Mouse (Mus musculus) central nervous system, embryonic 11.5 days (tissue): ENCODE measurements around the gene Vmn1r94. TPM values are rescaled to one million over a fixed set of nuclear protein-coding genes. Genes with fewer than 3 reads are reported as not detected.

ENCODE experiments used
- polyA plus RNA-seq: library from polyadenylated mRNA; depleted of rRNA; stranded (reverse); fragments of >200 nt; gene quantifications from 2 replicates; pipeline ENCODE4 v1.2.3, GENCODE M21; 2012; rRNA removed

Vmn1r94 gene
- polyA plus RNA-seq = not detected in 2 replicates

GRCm38 (mm10) chr7:20168277-20168676 lies at the start of gene Vmn1r94:
Gene Vmn1r94, minus strand, starts transcription at chr7:20168377.

GRCm38 (mm10) chr7:20205507-20205906 lies 37.3 kb upstream of the Vmn1r94 start, which contains the start of gene Gm6164:
Gene Gm6164, minus strand, starts transcription at chr7:20205607.

GRCm38 (mm10) chr7:20193410-20193809 lies 25.2 kb upstream of the Vmn1r94 start, which contains the start of gene Vmn1r95:
Gene Vmn1r95, plus strand, starts transcription at chr7:20193710.

GRCm38 (mm10) chr7:20138988-20139387 lies 29.2 kb downstream of the Vmn1r94 start, which contains the start of gene Vmn1r93:
Gene Vmn1r93, minus strand, starts transcription at chr7:20139088.

GRCm38 (mm10) chr7:20122479-20122878 lies 45.7 kb downstream of the Vmn1r94 start, which contains the start of gene Gm16442:
Gene Gm16442, minus strand, starts transcription at chr7:20122579.

Other genes with a start within 250 kb of the Vmn1r94 start
- gene Pvr, start 247.2 kb downstream of the Vmn1r94 start, polyA plus RNA-seq = 3.6 and 8.4 TPM in 2 replicates
- gene Igsf23, start 217.6 kb downstream of the Vmn1r94 start, polyA plus RNA-seq = 0.06 and 0.12 TPM in 2 replicates
- gene Ceacam20, start 203.0 kb downstream of the Vmn1r94 start, polyA plus RNA-seq = not detected in 2 replicates
- 0.01 TPM in 1 of 2 replicates, not detected in the other for gene Nlrp9b, start 176.9 kb downstream of the Vmn1r94 start, polyA plus RNA-seq
- gene Vmn1r91, start 68.7 kb downstream of the Vmn1r94 start, polyA plus RNA-seq = not detected in 2 replicates
- not detected in 2 replicates for gene Gm16442, start 45.8 kb downstream of the Vmn1r94 start, polyA plus RNA-seq
- not detected in 2 replicates for gene Vmn1r93, start 29.3 kb downstream of the Vmn1r94 start, polyA plus RNA-seq
- gene Vmn1r95, start 25.3 kb upstream of the Vmn1r94 start, polyA plus RNA-seq = not detected in 2 replicates
- not detected in 2 replicates for gene Gm6164, start 37.2 kb upstream of the Vmn1r94 start, polyA plus RNA-seq
- gene Gm4498, start 65.5 kb upstream of the Vmn1r94 start, polyA plus RNA-seq = not detected in 2 replicates
- gene Gm5890, start 94.5 kb upstream of the Vmn1r94 start, polyA plus RNA-seq = not detected in 2 replicates
- not detected in 2 replicates for gene Gm4133, start 165.7 kb upstream of the Vmn1r94 start, polyA plus RNA-seq
- gene Gm5728, start 207.0 kb upstream of the Vmn1r94 start, polyA plus RNA-seq = not detected in 2 replicates
- gene Vmn1r100, start 249.6 kb upstream of the Vmn1r94 start, polyA plus RNA-seq = not detected in 2 replicates